Mouse (Mus musculus): Measurements from ENCODE around the gene Dok1.

The Dok1 gene

DNA sequence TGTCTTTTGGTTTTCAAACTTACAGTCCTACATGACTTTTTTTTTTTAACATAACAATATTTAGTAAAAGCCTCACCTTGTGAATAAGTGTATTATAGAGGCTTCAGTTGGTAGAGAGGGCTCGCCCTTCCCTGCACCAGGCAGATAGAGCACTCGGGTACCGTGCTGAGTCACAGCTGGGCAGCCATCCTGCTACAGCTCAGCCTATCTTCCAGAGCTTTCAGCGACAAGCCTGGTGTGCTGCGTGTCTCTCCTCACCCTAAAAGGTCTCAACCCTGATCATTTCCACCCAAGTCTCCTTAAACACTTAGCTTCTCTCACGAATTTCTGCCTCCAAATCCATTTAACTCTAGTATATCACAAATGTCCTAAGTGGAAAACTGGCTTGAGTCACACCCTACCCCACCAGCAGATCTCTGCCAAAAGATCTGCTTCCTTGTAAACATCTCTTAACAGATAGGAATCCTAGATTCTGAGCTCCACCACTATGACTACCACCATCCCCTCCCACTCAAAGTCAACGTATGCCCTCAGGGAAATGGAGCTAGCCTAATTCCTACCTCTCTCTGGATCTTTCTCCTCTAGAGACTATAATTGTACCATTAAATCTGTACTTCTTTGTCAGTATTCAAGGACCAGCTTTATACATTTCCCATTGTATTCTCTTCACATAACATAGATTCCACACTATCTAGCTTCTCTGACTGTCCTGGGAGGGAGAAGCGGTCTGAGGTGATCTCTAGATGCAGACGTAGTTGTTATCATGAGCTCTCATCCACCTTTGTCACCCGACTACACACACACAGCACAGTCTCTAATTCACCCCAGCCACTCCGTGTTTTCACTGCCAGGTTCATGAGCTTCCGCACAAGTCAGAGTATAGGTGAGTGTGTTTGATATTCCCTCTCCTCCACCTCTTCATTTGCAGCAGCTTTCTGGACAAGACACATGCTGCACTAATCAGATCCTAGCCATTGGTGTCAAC is 18.5 kb downstream of the Dok1 start:
- no peak for DNase-seq (ENCODE audit: low spot score in 2 of 2)

DNA sequence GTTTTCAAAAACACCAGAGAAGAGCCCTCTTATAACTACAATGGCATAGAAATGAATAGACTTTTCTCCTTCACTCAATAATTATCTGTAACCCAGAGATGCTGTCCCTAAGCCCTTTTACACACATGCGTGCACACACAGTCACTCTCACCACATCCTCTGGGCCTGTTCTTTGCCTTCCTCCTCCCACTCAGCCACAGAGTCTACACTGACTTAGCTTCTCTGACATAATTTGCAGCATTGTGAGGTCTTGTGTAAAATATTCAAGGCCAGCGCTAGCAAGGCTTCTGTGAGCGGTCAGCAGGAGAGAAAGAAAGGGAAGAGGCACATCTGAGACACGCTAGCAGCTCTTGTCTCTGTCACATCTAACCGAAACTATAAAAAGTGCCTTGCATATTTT is 19.8 kb downstream of the Dok1 start:
- DNase-seq (ENCODE audit: low spot score in 2 of 2) = no peak

DNA sequence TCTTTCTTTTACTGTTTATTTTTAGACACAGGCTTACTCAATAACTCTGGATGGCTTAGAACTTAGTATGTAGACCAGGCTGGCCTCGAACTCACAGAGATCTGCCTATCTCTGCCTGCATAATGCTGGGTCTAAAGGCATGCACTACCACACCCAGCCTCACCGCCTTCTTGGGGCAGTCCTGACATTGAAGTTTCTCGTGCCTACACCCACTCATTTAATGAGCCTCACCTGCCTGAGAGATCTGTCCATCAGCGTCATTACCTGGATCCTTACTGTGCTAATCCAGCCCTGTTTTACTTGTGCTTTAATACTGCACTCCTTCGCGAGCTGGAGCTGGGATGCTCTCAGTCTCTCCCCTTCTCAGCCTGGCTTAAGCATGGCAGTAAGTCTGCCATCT is 21.5 kb downstream of the Dok1 start:
- no peak for DNase-seq (ENCODE audit: low spot score in 2 of 2)

DNA sequence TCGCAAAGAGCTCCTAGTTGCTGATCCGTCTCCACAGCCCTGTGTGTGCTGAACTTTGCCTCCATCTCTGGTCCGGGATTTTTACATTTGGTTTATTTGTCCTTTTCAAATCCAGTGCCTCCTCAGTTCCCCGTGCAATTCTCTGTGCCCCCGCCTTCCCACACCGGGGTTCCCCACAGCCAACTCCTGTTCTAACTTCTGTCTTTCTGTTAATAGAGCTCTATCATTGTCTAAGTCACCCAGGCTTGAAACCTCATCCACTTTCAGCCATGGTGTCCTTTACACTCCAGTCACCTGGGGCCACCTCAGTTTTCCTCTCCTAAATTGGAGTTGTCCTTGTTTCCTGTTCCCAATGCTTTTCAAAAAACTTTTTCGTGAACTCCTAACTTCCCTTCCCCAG is 22.0 kb downstream of the Dok1 start:
- DNase-seq (ENCODE audit: low spot score in 2 of 2) = no peak

DNA sequence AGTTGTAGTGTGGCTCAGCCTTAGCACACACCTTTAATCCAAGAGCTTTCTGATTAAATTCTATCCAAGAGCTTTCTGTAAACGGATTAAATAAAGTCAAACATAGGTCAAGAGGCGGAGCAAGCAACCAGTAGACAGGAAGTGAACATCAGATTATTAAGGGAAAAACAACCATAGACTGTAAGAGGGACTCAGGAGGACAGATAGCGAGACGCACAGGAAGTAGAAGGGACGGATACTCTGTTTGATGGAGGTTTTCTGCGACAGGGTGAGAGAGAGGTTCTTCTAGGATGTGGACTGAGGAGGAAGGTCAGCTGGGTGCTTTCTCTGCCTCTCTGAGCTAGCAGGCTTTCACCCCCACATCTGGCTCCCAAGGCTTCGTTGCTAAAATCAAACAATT is 23.3 kb downstream of the Dok1 start:
- DNase-seq (ENCODE audit: low spot score in 2 of 2) = no peak

DNA sequence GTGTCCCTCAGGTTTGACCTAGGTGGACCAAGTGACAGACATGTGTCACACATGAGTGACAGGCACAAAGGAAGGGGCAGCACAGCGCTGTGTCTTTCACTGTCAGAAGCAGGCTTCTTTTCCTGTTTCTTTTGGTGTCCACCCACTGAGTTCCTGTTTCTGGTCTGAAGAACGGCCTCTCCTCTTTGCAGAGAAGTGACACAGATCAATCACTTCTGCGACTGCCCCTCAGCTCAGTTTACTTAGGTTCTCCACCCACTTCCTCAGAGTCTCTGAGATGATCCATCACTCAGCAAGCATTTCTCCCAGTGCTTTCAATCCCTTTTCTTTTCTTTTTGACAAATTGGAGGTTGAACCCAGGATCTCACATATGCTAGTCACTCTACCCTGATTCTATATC is 24.6 kb downstream of the Dok1 start:
- no peak for DNase-seq (ENCODE audit: low spot score in 2 of 2)

DNA sequence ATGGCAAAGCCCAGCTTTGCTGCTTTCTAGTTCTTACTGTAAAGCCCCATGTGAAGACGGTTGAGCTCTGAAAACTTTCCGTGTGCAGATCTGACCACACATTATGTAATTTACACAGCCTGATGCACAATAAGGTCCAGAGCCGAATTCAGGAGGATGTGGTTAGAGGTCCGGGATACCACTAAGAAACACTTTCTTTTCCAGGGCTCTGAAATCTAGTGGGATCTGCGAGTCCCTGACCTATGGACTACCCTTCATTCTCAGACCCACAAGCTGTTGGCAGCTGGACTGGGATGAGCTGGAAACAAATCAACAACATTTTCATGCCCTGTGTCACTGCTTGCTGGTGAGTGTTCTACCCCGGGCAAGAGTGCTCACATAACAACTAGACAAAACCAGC is 27.2 kb downstream of the Dok1 start:
- DNase-seq (ENCODE audit: low spot score in 2 of 2) = no peak

DNA sequence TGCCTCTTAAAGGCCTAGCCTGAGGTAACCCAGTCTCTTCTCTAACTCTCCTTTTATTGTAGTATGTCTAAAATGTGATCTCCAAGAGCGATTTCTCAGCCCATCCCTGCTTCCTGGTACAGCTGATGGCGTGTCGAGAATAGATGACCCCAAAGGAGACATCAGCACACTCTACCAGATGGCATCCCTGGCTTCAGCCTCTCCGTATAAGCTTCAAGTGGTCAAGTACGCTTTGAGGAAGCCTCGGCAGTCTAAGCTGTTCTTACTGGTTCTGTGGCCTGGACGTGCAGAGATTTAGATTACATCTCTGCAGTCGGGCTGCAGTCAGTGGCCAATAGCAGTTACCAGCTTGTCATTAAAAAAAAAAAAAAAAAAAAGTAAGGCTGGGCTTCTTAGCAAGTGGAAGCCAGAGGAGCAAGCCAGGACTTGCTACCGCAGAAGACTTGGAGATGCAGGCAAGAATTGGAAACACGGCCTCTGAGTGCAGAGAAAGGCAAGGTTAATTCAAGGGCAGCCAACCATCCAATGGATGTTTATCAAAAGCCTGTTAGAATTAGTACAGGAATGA is 27.7 kb downstream of the Dok1 start:
- peak in 1 of 2 experiments; percentile 22 for DNase-seq (ENCODE audit: low spot score in 2 of 2)

DNA sequence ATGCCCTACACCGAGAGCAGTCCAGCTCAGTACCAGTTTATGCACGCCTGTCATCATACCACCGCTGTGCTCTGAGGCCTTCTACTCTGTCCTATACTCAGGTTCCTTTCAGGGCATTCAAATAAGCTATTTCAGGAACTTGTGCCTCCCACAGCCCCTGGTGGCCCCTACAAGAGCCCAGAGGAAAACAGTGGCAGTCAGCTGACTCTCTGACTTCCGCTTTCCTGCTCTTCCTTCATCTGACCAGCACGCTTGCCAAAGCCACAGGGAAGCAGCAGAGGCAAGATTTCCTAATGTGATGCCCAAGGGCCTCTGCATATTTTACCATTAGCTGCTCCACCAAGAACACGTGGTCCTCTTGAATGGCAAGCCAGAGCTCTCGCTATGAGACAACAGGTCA is 28.4 kb downstream of the Dok1 start:
- no peak for DNase-seq (ENCODE audit: low spot score in 2 of 2)

DNA sequence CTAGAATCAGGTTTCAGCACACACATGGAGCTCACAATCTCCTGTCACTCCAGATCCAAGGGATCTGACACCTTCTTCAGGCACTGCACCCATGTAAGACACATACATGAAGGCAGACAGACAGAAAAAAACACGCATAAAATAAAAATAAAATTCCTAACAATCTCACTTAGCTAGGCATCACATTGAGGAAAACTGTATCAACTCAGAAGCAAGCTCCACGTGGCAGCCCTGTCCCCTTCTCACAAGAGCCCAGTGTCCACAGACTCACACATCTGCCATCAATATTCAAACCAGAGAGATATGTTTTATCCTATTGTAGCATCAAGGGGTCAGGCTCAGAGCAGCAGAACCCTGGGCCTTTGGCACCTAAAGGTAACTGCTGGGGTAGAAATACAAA is 29.0 kb downstream of the Dok1 start:
- DNase-seq (ENCODE audit: low spot score in 2 of 2) = no peak

DNA sequence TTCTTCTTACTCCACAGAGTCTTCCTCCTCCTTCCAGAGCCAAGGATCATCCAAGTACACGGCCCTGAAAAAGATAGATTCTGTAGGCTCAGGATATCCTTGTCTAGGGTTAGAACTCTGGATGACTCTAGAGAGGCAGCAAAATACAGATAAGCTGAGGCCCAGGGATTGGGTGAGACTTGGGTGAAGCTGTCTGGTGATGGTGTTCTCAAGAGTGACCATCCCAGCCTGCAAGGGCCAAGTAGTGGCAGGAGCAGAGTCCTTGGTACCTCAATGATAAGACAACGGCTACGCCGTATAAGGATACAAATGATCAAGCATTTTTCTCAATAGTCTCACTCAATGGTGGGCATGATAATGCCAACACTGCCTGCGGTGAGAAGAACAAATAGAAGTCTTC is 29.4 kb downstream of the Dok1 start:
- no peak for DNase-seq (ENCODE audit: low spot score in 2 of 2)

DNA sequence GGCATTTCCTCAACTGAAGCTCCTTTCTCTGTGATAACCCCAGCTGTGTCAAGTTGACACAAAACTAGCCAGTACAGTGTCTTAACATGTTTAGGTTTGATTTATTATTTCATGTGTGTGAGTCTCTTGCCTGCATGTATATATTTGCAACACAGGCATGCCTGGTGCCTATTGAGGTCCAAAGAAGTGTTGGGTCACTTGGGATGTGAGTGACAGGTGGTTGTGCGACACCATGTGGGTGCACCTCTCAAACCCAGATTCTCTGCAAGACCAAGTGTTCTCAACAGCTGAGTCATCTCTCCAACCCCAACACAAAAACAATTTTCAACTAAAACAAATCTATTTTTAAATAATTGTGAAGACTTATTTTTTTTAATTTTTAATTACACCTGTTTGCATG is 30.2 kb downstream of the Dok1 start:
- DNase-seq (ENCODE audit: low spot score in 2 of 2) = no peak

DNA sequence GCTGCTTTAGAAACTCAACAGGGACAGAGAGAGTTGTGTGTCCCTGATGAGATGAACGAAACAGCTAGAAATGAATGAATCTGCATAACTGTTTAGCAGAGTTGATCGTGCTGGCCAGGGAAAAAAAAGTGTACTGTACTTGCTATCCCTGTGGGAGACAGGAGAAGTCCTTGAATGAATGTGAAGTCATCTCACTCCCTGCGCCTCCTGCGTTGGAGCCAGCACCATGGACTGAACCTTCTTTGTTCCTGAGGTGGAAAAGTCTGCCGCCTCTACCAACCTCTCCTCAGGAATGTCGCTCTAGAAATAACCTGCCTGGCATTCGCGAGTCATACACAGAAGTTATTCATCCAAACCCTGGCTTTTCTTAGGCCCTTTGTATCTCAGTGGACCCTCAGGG is 33.3 kb downstream of the Dok1 start:
- DNase-seq (ENCODE audit: low spot score in 2 of 2) = no peak

DNA sequence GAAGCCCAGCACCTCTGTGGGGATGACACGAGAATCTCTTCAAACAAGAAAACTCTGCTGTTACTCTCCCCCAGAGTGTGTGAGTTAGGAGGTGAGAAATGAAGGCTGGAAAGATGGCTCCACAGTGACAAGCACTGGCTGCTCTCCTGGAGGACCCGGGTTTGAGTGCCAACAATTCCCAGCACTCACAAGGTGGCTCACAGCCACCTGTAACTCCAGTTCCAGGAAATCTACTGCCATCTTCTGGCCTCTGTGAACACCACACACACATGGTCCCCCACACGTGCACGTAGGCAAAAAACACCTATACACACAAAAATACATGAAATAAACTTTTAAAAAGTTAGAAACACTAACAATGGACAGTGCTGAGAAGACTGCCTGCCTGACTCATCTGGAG is 34.9 kb downstream of the Dok1 start:
- DNase-seq (ENCODE audit: low spot score in 2 of 2) = no peak

DNA sequence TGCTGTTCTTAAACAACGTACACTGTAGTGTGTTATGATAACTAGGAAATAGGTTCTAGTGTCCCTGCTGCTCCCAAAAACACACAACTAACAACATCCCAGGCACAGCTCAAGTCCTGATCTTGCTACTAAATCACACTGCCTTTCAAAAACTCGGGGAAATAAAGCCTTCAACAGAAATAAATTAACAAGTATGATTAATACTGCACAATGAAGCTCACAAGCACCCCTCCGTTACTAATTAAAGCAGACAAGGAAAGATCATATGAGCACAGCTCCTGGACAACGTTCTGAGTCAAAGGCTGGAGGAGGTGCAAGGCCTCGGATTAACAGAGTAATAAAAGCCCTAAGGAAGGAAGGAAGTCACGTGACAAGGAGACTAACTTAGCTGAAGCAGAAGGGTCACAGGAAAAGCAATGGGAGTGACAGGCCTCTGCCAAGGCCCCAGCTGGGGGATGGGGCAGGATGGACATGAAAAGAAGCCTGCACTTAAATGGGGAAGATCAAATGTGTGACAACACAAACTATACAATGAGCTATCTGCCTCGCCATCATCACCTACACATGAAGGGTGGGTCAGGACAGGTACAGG is 35.7 kb downstream of the Dok1 start:
- no peak for DNase-seq (ENCODE audit: low spot score in 2 of 2)

DNA sequence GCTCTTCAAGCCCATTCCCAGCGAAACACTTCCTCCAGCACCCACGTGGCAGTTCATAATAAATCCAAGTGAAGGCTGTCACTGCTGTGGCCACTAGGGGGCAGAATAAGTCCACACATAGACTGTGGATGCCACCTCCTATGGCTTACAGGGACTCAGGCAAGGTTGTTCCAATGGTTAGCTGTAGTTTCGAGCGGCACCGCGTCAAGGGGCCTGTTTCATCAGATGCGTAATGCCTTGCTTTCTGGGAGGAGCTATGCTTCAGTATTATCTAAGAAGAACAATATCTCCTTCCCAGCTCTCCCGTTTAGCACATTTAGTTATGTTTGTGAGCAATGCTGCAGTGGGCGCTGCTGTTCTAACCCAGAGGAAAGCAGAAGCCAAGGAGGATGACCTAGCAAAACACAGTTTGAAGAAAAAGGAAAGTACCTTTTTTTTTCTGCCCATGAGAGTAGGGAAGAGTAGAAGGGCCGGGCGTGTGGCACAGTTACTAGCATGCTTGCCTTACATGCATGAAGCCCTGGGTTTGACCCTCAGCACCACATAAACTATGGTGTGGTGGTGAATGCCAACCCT is 36.4 kb downstream of the Dok1 start:
- DNase-seq (ENCODE audit: low spot score in 2 of 2) = peak; percentile 75 to 89

DNA sequence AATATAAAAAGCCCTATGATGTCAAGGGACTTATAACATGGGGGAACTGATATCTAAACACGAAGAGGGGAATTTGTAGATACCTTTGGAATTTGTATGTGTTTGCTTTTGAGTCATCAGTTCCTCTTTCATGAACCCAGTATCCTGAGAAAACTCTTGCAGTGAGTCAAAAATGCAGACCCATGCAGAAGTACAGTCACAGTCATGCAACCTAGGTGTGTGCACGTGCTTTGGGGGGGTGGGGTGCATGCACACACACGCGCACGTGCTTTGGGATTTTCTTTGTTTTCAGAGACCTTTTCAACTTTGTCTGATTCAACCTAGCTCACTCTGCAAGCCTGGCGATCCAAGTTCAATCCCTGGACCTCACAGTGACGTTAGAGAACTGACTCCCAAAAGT is 38.9 kb downstream of the Dok1 start:
- no peak for DNase-seq (ENCODE audit: low spot score in 2 of 2)

DNA sequence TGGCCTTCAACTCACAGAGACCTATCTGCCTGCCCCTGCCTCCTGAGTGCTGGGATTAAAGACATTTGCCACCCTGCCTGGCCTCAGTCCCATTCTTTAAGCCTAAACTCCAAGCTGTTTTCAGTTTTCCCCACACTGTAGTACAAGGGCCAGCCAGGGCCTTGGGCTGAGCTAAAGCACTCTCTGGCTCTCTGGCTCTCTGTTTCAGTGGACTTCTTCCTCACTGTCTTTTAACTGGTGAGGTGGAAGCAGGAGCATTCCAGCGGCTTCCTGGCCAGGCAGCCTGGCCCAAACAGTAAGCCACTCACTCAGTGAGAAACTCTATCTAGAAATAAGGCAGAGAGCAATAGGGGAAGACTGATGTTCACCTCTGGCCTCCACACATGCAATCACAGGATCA is 39.6 kb downstream of the Dok1 start:
- DNase-seq (ENCODE audit: low spot score in 2 of 2) = no peak

DNA sequence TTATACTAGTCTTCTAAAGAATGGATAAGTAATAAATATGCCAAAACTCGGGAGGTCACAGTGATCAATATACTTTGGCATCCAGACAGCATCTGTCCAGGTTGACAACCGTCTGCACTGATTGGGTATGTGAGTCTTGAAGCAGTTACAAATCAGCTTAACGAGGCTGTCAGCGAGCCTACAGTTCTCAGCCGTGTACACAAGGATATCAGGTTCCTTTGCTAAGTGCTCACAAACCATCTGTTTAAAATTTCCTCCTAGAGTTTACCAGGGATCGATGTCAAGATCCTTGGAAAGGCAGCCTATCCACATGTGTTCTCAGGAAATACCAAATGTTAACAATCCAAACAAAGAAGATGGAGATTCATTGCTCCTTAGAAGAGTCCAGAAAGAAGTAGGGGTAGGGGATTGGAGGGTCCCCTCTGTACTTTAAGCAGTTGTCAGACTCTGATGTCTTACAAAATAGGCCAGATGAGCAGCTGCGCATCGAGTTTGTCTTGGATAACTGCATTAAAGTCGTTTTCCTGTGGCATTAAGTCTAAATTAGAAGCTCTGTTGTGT is 45.8 kb downstream of the Dok1 start:
- no peak for DNase-seq (ENCODE audit: low spot score in 2 of 2)
